Mouse (Mus musculus): ENCODE measurements at regions not wholly inside any gene's neighbourhood (a gene's known extent, or its start where the extent isn't known, plus 50 kb on each side); places are given as distances from the start of the nearest gene placed in this dataset.
"Not testable (repeated sequence)": the region's sequence is repeated elsewhere in the genome, so short reads cannot be mapped to it uniquely, and the experiment has no call there.

GRCm38 (mm10) chr8:100393327-100393726 is 977.1 kb upstream of the Cdh8 start:
- intact Hi-C loops (cut with DNase I; ENCODE audit: low total_unique reads), result no loop called here
- no peak for DNase-seq

- intact Hi-C loops (cut with DNase I; ENCODE audit: low total_unique reads), result no loop called here
Measured at GRCm38 (mm10) chr8:100367663-100368062, 951.4 kb upstream of the Cdh8 start.

GRCm38 (mm10) chr8:100362772-100363171 is 946.5 kb upstream of the Cdh8 start:
- intact Hi-C loops (cut with DNase I; ENCODE audit: low total_unique reads), result no loop called here
- DNase-seq, result no peak

More at GRCm38 (mm10) chr8:100367663-100368062, 951.4 kb upstream of the Cdh8 start:
- no peak for DNase-seq

- DNase-seq; intact Hi-C loops (cut with DNase I; ENCODE audit: low total_unique reads): not testable (repeated sequence)
Measured at GRCm38 (mm10) chr8:100360541-100360940, 944.3 kb upstream of the Cdh8 start.

GRCm38 (mm10) chr8:100334528-100334927 is 918.3 kb upstream of the Cdh8 start:
- no peak for DNase-seq
- intact Hi-C loops (cut with DNase I; ENCODE audit: low total_unique reads), result no loop called here

GRCm38 (mm10) chr8:100325616-100326015 is 909.3 kb upstream of the Cdh8 start:
- peak; percentile 4 for DNase-seq
- intact Hi-C loops (cut with DNase I; ENCODE audit: low total_unique reads), result no loop called here

GRCm38 (mm10) chr8:100323471-100323870 is 907.2 kb upstream of the Cdh8 start:
- intact Hi-C loops (cut with DNase I; ENCODE audit: low total_unique reads), result no loop called here
- no peak for DNase-seq

- intact Hi-C loops (cut with DNase I; ENCODE audit: low total_unique reads), result no loop called here
- no peak for DNase-seq
Measured at GRCm38 (mm10) chr8:100298191-100298590, 881.9 kb upstream of the Cdh8 start.

- DNase-seq, result no peak
- intact Hi-C loops (cut with DNase I; ENCODE audit: low total_unique reads), result no loop called here
Measured at GRCm38 (mm10) chr8:100292588-100292987, 876.3 kb upstream of the Cdh8 start.

GRCm38 (mm10) chr8:100291981-100292380 is 875.7 kb upstream of the Cdh8 start:
- intact Hi-C loops (cut with DNase I; ENCODE audit: low total_unique reads), result no loop called here
- no peak for DNase-seq

Measured in gastrocnemius, postnatal 14 days (tissue).